Mouse (Mus musculus) ES-E14 (cell line): ENCODE data around the gene Btbd2. TPM values are rescaled to one million over a fixed set of nuclear protein-coding genes. Genes with fewer than 3 reads are reported as not detected.

Source experiments
- DNase-seq: peaks from one replicate; pipeline ENCODE4 v3.0.0-alpha.2; 2013; ENCODE audit warnings: low read depth, low spot score
- H3K27ac ChIP-seq: 2 replicates; pipeline ENCODE4 v1.5.1; 2012; ENCODE audit warnings: low read depth, mild to moderate bottlenecking, low read length, moderate library complexity, mixed read lengths; ENCODE audit not compliant: poor library complexity, insufficient read depth, severe bottlenecking
- H3K36me3 ChIP-seq: 2 replicates; pipeline ENCODE4 v1.6.1; 2012; ENCODE audit warnings: mild to moderate bottlenecking, low read length, moderate library complexity, mixed read lengths; ENCODE audit not compliant: control insufficient read depth, poor library complexity, insufficient read depth, severe bottlenecking
- H3K4me1 ChIP-seq, 2 experiments: fragments of 150-350 bp in 1 of 2; sonication (generic) in 1 of 2; 2 replicates each; pipeline ENCODE4 v1.6.1; 2012; ENCODE audit warnings: low read length in 2 of 2, mild to moderate bottlenecking in 1 of 2, mixed read lengths in 1 of 2; ENCODE audit not compliant: control insufficient read depth in 2 of 2, insufficient read depth in 2 of 2, poor library complexity in 1 of 2
- H3K4me3 ChIP-seq, 2 experiments: fragments of 150-350 bp in 1 of 2; sonication (generic) in 1 of 2; 2 replicates each; pipeline ENCODE4 v1.5.1; 2012; ENCODE audit warnings: low read length in 2 of 2, low read depth in 1 of 2, mild to moderate bottlenecking in 1 of 2, mixed read lengths in 1 of 2; ENCODE audit not compliant: insufficient read depth in 1 of 2, poor library complexity in 1 of 2, severe bottlenecking in 1 of 2
- H3K9ac ChIP-seq: 2 replicates; pipeline ENCODE4 v1.6.1; 2012; ENCODE audit warnings: low read depth, mild to moderate bottlenecking, low read length, mixed read lengths; ENCODE audit not compliant: poor library complexity, insufficient read depth, severe bottlenecking
- H3K9me3 ChIP-seq: fragments of 150-350 bp; sonication (generic); 2 replicates; pipeline ENCODE4 v1.6.1; 2012; ENCODE audit warnings: low read depth, mild to moderate bottlenecking, low read length; ENCODE audit not compliant: control insufficient read depth, insufficient read depth
- CHD2 ChIP-seq: IDR thresholded peaks from 2 replicates; pipeline ENCODE4 v1.6.1; 2014; ENCODE audit warnings: mild to moderate bottlenecking, low read depth, low read length, inconsistent platforms
- HCFC1 ChIP-seq: IDR thresholded peaks from 2 replicates; pipeline ENCODE4 v1.6.1; 2012; ENCODE audit warnings: low read length, inconsistent platforms, borderline replicate concordance; ENCODE audit not compliant: insufficient read depth
- MAFK ChIP-seq: IDR thresholded peaks from 2 replicates; pipeline ENCODE4 v1.6.1; 2014; ENCODE audit warnings: mild to moderate bottlenecking, low read depth, low read length, inconsistent platforms; ENCODE audit not compliant: insufficient read depth
- ZC3H11A ChIP-seq: IDR thresholded peaks from 2 replicates; pipeline ENCODE4 v1.6.1; 2012; ENCODE audit warnings: low read depth, mild to moderate bottlenecking, inconsistent platforms, low read length, borderline replicate concordance
- ZNF384 ChIP-seq: IDR thresholded peaks from 2 replicates; pipeline ENCODE4 v1.6.1; 2012; ENCODE audit warnings: low read depth, low read length, inconsistent platforms
- in situ Hi-C, 2 experiments: fragments of 600-800 bp; cut with MboI; formaldehyde crosslinking; loops; one replicate each; pipeline ENCODE4 v1.15.1; 2025; ENCODE audit warnings: low sequenced_read_pairs in 2 of 2, inconsistent platforms in 1 of 2; ENCODE audit not compliant: unreplicated experiment in 2 of 2
- total RNA-seq: library from RNA; depleted of rRNA; stranded (reverse); fragments of 300-350 nt; gene quantifications from 2 replicates; pipeline ENCODE4 v1.2.3, GENCODE M21; 2012

The Btbd2 gene
- total RNA-seq, 1 experiment = 45.7 TPM

DNA sequence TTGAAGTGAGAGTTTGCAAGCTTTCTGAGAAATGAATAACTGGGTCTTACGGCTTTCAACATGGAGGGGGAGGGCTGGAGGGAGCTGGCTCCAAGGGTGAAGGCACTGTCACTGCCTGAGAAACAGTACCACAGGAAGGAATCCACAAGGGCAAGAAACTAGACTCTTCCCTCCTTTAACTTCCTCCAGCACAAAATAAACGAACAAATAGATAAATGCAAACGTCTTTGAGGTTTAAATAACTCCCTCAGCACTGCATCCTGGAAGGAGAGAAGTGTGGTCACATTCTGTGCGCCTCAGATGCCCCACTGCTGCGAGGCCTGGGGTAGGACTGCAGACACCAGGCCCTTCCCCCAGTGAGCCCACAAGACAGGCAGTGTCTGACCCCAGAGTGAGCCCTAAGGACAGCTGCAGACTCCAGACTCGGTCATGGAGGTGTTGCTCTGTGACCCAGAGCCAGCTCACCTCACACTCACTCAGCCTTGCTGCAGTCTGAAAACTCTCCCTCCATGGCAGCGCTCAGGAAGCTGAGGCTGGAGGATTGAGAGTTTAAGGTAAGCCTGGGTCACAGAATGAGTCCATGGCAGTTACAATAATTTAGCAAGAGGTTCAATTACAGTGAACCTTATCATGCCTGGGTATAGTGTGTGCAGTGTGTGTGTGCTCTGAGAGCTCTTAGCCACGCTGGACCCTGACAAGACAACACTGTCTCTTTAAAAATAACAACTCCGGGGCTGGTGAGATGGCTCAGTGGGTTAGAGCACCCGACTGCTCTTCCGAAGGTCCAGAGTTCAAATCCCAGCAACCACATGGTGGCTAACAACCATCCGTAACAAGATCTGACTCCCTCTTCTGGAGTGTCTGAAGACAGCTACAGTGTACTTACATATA, 39.9 kb upstream of the Btbd2 start:
- no peaks in the 10 kb centered on the region for H3K9me3 ChIP-seq
- in situ Hi-C loops = no loop called here
- H3K27ac ChIP-seq = no peak overlapping the region
- no peak for DNase-seq
- no peak overlapping the region for H3K4me3 ChIP-seq
- H3K36me3 ChIP-seq = no peaks in the 10 kb centered on the region; the same call in 1 of the 2 replicates
- peaks cover 4 to 23% of the 10 kb centered on the region in 2 experiments; a peak in 3 of 4 replicates for H3K4me1 ChIP-seq
- TF ChIP-seq ZNF384 = no peak
- no peak for TF ChIP-seq CHD2
- TF ChIP-seq HCFC1 = no peak
- no peak for TF ChIP-seq MAFK
- no peak for TF ChIP-seq ZC3H11A
- no peak overlapping the region; the same call in 1 of the 2 replicates for H3K9ac ChIP-seq

DNA sequence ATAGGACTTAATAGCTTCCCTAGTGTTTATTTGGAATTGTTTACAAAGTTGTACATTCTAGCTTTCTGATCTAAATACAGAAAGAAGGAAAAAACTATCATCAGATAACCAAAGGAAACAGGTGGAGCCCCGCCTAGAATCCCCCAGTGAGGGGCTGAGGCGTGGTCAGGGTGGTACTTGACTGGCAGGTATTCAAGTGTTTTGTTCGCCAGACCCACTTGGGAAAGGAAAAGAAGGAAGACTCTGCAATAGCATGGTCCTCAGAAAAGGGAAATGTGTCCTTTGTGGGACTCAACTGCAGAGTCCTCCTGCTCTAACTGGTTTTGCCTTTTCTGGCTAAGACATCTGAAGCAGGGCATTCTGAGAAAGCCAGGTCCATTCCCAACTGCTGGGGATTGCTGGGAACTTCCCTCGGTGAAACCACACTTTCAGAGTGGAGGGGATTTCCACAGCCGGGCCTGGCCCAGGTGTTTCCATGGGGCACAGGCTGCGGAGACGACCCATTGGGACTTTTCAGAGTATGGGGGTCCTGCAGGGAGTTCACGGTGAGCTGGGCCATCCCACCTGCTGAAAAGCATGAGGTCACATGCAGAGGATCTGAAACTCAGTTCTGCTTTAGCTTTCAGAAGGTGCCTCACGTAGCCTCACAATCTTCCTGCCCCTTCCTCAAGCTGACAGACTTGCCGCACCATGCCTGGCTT, 39.1 kb upstream of the Btbd2 start:
- Histone ChIP-seq H3K27ac (no peak overlapping the region; the same call in 1 of the 2 replicates), H3K36me3 (peaks cover 3% of the 10 kb centered on the region; the same call in 1 of the 2 replicates), H3K9ac (no peak overlapping the region; the same call in 1 of the 2 replicates), H3K4me1 (peaks cover 4 to 28% of the 10 kb centered on the region in 2 experiments; a peak in 3 of 4 replicates), H3K4me3 (no peak overlapping the region), H3K9me3 (no peaks in the 10 kb centered on the region)
- DNase-seq = no peak
- TF ChIP-seq ZC3H11A (no peak), ZNF384 (no peak), MAFK (no peak), HCFC1 (no peak), CHD2 (no peak)
- in situ Hi-C loops = no loop called here

DNA sequence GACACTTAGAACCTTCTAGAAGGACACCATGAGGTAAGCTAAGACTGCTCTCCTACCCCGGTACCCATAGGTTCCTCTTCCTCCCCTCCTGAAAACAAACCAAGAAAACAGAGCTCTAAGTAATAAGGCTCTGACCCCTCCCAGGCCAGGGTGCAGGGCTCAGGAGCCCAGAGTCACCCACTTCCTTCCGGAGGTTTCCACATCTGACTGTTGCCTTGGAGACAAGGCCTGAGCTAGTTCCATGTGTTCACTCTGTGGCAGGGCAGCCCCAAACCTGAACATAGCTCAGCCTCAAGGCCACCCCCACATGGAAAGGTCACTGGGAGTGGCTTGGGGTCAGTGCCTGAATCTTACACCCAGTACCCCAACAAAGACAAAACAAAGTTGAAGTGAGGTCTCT, 38.3 kb upstream of the Btbd2 start:
- TF ChIP-seq HCFC1 = no peak
- no peak for TF ChIP-seq CHD2
- no peak for TF ChIP-seq ZC3H11A
- TF ChIP-seq ZNF384 = no peak
- no peak for TF ChIP-seq MAFK
- no peak for DNase-seq
- in situ Hi-C loops = no loop called here
- no peak overlapping the region for H3K4me3 ChIP-seq
- H3K27ac ChIP-seq = peak overlapping the region; percentile 18; the same call in 1 of the 2 replicates
- H3K4me1 ChIP-seq = peaks cover 4 to 29% of the 10 kb centered on the region in 2 experiments; a peak in 3 of 4 replicates
- H3K9ac ChIP-seq = no peak overlapping the region
- H3K36me3 ChIP-seq = peaks cover 7% of the 10 kb centered on the region; the same call in 1 of the 2 replicates
- H3K9me3 ChIP-seq = no peaks in the 10 kb centered on the region

DNA sequence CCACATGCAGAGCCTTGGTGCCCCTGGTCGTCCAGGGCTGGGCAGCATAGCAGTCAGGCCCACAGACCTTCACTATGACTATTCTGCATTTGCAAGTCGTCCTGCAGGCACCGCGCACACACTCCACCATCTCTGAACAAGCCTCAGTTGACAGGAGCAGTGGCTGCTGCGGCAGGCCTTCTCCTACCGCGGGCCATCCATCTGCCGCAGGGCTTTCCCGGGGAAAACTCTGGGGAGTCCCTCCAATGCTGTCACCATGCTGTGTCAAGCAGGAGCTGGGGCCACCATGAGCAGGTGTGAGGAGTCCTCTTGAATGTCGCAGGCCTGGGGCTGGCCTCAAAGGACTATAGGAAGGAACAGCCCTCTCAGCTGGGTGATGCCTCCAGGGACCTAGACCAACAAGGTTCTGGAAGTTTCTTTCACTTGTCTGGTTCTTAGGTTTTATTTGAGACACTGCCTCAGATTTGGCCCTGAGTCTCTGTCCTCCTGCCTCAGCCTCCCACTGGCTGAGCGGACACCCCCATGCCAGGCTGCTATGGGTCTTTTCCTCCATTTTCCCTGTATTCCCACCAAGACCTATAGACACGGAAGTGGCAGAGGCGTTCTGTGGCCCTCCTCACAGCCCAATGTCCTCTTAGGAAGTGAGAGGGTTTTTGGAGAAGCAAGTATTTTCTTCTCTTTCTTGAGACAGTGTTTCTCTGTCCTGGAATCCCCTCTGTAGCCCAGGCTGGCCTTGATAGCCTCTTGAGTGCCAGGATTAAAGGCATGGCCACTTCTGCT, 37.5 kb upstream of the Btbd2 start:
- peaks cover 4 to 27% of the 10 kb centered on the region in 2 experiments; a peak in 3 of 4 replicates for H3K4me1 ChIP-seq
- in situ Hi-C loops = no loop called here
- H3K4me3 ChIP-seq = no peak overlapping the region
- no peaks in the 10 kb centered on the region for H3K9me3 ChIP-seq
- H3K27ac ChIP-seq = no peak overlapping the region
- TF ChIP-seq ZNF384 (no peak), CHD2 (no peak), ZC3H11A (no peak), MAFK (no peak)
- peaks cover 8% of the 10 kb centered on the region; the same call in 1 of the 2 replicates for H3K36me3 ChIP-seq
- DNase-seq = no peak
- no peak overlapping the region for H3K9ac ChIP-seq
